Mouse (Mus musculus): ENCODE results near the gene Serpinf1. TPM values are rescaled to one million over a fixed set of nuclear protein-coding genes. Genes with fewer than 3 reads are reported as not detected.

Gene Serpinf1
- polyA plus RNA-seq, 1 experiment from 2014 or later, result 833 TPM

- ATAC-seq (no peak), DNase-seq (no peak)
- TF ChIP-seq CTCF (IDR thresholded peaks at IDR 0.05; ENCODE audit: low read depth) (no peak), EP300 (IDR thresholded peaks at IDR 0.05; ENCODE audit: low read depth) (no peak)
- Histone ChIP-seq H3K4me3 (ENCODE audit: low read depth, low read length) (peak overlapping the region; percentile 47), H3K4me2 (ENCODE audit: low read depth, low read length) (peak overlapping the region; percentile 65), H3K27me3 (ENCODE audit: insufficient read depth, low read length) (no peaks in the 10 kb centered on the region), H3K27ac (ENCODE audit: low read depth) (peak overlapping the region; percentile 95), H3K9me3 (ENCODE audit: low read length) (peaks cover 4% of the 10 kb centered on the region; the same call in 1 of the 2 replicates), H3K36me3 (replicated peaks; ENCODE audit: insufficient read depth, low read length) (peaks cover 36% of the 10 kb centered on the region), H3K4me1 (ENCODE audit: insufficient read depth) (peaks cover 23% of the 10 kb centered on the region), H3K9ac (replicated peaks) (peak overlapping the region; percentile 70)
- 57% methylated on average over 13 of the region's 13 CpGs for WGBS (ENCODE audit: insufficient replicate concordance)
Observed at GRCm38 (mm10) chr11:75438194-75438593, 15.7 kb upstream of the Serpinf1 start.

GRCm38 (mm10) chr11:75434138-75434537, 11.6 kb upstream of the Serpinf1 start:
- peak; percentile 64 for TF ChIP-seq CTCF (IDR thresholded peaks at IDR 0.05; ENCODE audit: low read depth)
- TF ChIP-seq EP300 (IDR thresholded peaks at IDR 0.05; ENCODE audit: low read depth), result no peak
- Histone ChIP-seq H3K4me2 (ENCODE audit: low read depth, low read length) (no peak overlapping the region), H3K27me3 (ENCODE audit: insufficient read depth, low read length) (no peaks in the 10 kb centered on the region), H3K4me3 (ENCODE audit: low read depth, low read length) (no peak overlapping the region), H3K36me3 (replicated peaks; ENCODE audit: insufficient read depth, low read length) (peaks cover 26% of the 10 kb centered on the region; the same call in 1 of the 2 replicates), H3K9me3 (ENCODE audit: low read length) (peaks cover 4% of the 10 kb centered on the region; the same call in 1 of the 2 replicates), H3K9ac (replicated peaks) (no peak overlapping the region), H3K27ac (ENCODE audit: low read depth) (no peak overlapping the region), H3K4me1 (ENCODE audit: insufficient read depth) (peaks cover 3% of the 10 kb centered on the region; the same call in 1 of the 2 replicates)
- DNase-seq (no peak), ATAC-seq (no peak)
- 86% methylated on average over 5 of the region's 5 CpGs for WGBS (ENCODE audit: insufficient replicate concordance)

GRCm38 (mm10) chr11:75431307-75431706, 8.8 kb upstream of the Serpinf1 start:
- TF ChIP-seq EP300 (IDR thresholded peaks at IDR 0.05; ENCODE audit: low read depth) (no peak), CTCF (IDR thresholded peaks at IDR 0.05; ENCODE audit: low read depth) (no peak)
- H3K27ac ChIP-seq (ENCODE audit: low read depth), result no peak overlapping the region
- DNase-seq (no peak), ATAC-seq (no peak)
- peaks cover 26% of the 10 kb centered on the region; the same call in 1 of the 2 replicates for H3K36me3 ChIP-seq (replicated peaks; ENCODE audit: insufficient read depth, low read length)
- H3K9ac ChIP-seq (replicated peaks), result no peak overlapping the region
- H3K4me3 ChIP-seq (ENCODE audit: low read depth, low read length), result no peak overlapping the region
- H3K4me2 ChIP-seq (ENCODE audit: low read depth, low read length), result no peak overlapping the region
- H3K9me3 ChIP-seq (ENCODE audit: low read length), result peaks cover 4% of the 10 kb centered on the region; the same call in 1 of the 2 replicates
- peaks cover 3% of the 10 kb centered on the region; the same call in 1 of the 2 replicates for H3K4me1 ChIP-seq (ENCODE audit: insufficient read depth)
- H3K27me3 ChIP-seq (ENCODE audit: insufficient read depth, low read length), result no peaks in the 10 kb centered on the region
- 83% methylated on average over 11 of the region's 11 CpGs for WGBS (ENCODE audit: insufficient replicate concordance)

- H3K9me3 ChIP-seq (ENCODE audit: low read length), result peaks cover 1% of the 10 kb centered on the region; the same call in 1 of the 2 replicates
- no peak overlapping the region for H3K4me2 ChIP-seq (ENCODE audit: low read depth, low read length)
- peak overlapping the region; percentile 53 for H3K27ac ChIP-seq (ENCODE audit: low read depth)
- ATAC-seq (peak; percentile 19; the same call in 1 of the 2 replicates), DNase-seq (no peak)
- no peak overlapping the region for H3K9ac ChIP-seq (replicated peaks)
- H3K36me3 ChIP-seq (replicated peaks; ENCODE audit: insufficient read depth, low read length), result peaks cover 16% of the 10 kb centered on the region; the same call in 1 of the 2 replicates
- TF ChIP-seq EP300 (IDR thresholded peaks at IDR 0.05; ENCODE audit: low read depth), result no peak
- TF ChIP-seq CTCF (IDR thresholded peaks at IDR 0.05; ENCODE audit: low read depth), result no peak
- 33% methylated on average over 9 of the region's 9 CpGs for WGBS (ENCODE audit: insufficient replicate concordance)
- H3K4me1 ChIP-seq (ENCODE audit: insufficient read depth), result no peaks in the 10 kb centered on the region; the same call in 1 of the 2 replicates
- no peaks in the 10 kb centered on the region for H3K27me3 ChIP-seq (ENCODE audit: insufficient read depth, low read length)
- H3K4me3 ChIP-seq (ENCODE audit: low read depth, low read length), result no peak overlapping the region
Observed at GRCm38 (mm10) chr11:75429019-75429705, 6.7 kb upstream of the Serpinf1 start.

- TF ChIP-seq CTCF (IDR thresholded peaks at IDR 0.05; ENCODE audit: low read depth), result no peak
- no peak for TF ChIP-seq EP300 (IDR thresholded peaks at IDR 0.05; ENCODE audit: low read depth)
- Histone ChIP-seq H3K4me3 (ENCODE audit: low read depth, low read length) (no peak overlapping the region), H3K4me2 (ENCODE audit: low read depth, low read length) (no peak overlapping the region), H3K9me3 (ENCODE audit: low read length) (no peaks in the 10 kb centered on the region), H3K27ac (ENCODE audit: low read depth) (peak overlapping the region; percentile 35; the same call in 1 of the 2 replicates), H3K4me1 (ENCODE audit: insufficient read depth) (no peaks in the 10 kb centered on the region; the same call in 1 of the 2 replicates), H3K9ac (replicated peaks) (no peak overlapping the region), H3K27me3 (ENCODE audit: insufficient read depth, low read length) (no peaks in the 10 kb centered on the region), H3K36me3 (replicated peaks; ENCODE audit: insufficient read depth, low read length) (no peaks in the 10 kb centered on the region)
- WGBS (ENCODE audit: insufficient replicate concordance), result 74% methylated on average over 3 of the region's 3 CpGs
- ATAC-seq (peak; percentile 31; the same call in 1 of the 2 replicates), DNase-seq (no peak)
Observed at GRCm38 (mm10) chr11:75424459-75424858, 2.0 kb upstream of the Serpinf1 start.

GRCm38 (mm10) chr11:75424033-75424432, 1.5 kb upstream of the Serpinf1 start:
- no peak overlapping the region for H3K4me2 ChIP-seq (ENCODE audit: low read depth, low read length)
- H3K4me1 ChIP-seq (ENCODE audit: insufficient read depth), result no peaks in the 10 kb centered on the region; the same call in 1 of the 2 replicates
- TF ChIP-seq CTCF (IDR thresholded peaks at IDR 0.05; ENCODE audit: low read depth) (no peak), EP300 (IDR thresholded peaks at IDR 0.05; ENCODE audit: low read depth) (no peak)
- H3K4me3 ChIP-seq (ENCODE audit: low read depth, low read length), result no peak overlapping the region
- no peaks in the 10 kb centered on the region for H3K36me3 ChIP-seq (replicated peaks; ENCODE audit: insufficient read depth, low read length)
- no peaks in the 10 kb centered on the region for H3K27me3 ChIP-seq (ENCODE audit: insufficient read depth, low read length)
- H3K9me3 ChIP-seq (ENCODE audit: low read length), result no peaks in the 10 kb centered on the region
- ATAC-seq (peak; percentile 59), DNase-seq (no peak)
- H3K9ac ChIP-seq (replicated peaks), result no peak overlapping the region
- H3K27ac ChIP-seq (ENCODE audit: low read depth), result peak overlapping the region; percentile 84
- 62% methylated on average over 9 of the region's 9 CpGs for WGBS (ENCODE audit: insufficient replicate concordance)

Data from liver, postnatal 0 days (tissue).